Mouse (Mus musculus): Measurements from ENCODE around the gene Cxcr4. TPM values are rescaled to one million over a fixed set of nuclear protein-coding genes. Genes with fewer than 3 reads are reported as not detected.

Gene Cxcr4
- total and polyA plus RNA-seq, 2 experiments from 2014 or later = 1.0 to 15.7 TPM

DNA sequence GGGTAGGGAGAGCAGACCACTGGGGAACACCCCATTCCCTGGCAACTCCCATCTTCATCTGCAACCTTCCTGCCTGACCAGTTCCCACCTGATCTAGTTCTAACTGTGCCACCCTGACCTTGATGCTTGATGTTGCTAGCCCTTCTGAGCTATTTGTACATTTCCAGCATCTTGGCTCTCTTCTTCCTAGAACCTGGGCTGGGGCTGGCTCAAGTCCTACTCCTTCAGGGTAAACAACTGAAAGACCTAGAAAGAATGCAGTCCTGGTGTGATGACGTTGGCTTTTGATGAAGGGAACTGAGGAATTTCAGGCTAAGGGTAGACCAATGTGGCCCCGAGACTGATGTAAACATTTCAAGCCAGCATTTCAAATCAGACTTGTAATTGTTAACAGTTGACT, 24.5 kb upstream of the Cxcr4 start:
- Histone ChIP-seq H3K36me3 (replicated peaks; ENCODE audit: control insufficient read depth, insufficient read depth, low read length) (no peaks in the 10 kb centered on the region), H3K27me3 (ENCODE audit: control insufficient read depth, insufficient read depth, low read length) (no peaks in the 10 kb centered on the region), H3K4me2 (ENCODE audit: low read depth, low read length) (no peak overlapping the region), H3K4me1 (ENCODE audit: control insufficient read depth, insufficient read depth) (peaks cover 12% of the 10 kb centered on the region; the same call in 1 of the 2 replicates), H3K4me3 (ENCODE audit: low read depth, low read length) (no peak overlapping the region), H3K9me3 (replicated peaks; ENCODE audit: control insufficient read depth, low read length) (no peaks in the 10 kb centered on the region), H3K9ac (replicated peaks; ENCODE audit: low read depth, low read length) (no peak overlapping the region), H3K27ac (ENCODE audit: low read depth) (no peak overlapping the region)
- DNase-seq (ENCODE audit: low spot score) (no peak), ATAC-seq (ENCODE audit: insufficient read depth, low read depth) (no peak)
- no peak for TF ChIP-seq CTCF (IDR thresholded peaks at IDR 0.05; ENCODE audit: low read depth)
- no peak for TF ChIP-seq EP300 (IDR thresholded peaks at IDR 0.05; ENCODE audit: low read depth)
- WGBS = 54% methylated on average over 2 of the region's 2 CpGs

DNA sequence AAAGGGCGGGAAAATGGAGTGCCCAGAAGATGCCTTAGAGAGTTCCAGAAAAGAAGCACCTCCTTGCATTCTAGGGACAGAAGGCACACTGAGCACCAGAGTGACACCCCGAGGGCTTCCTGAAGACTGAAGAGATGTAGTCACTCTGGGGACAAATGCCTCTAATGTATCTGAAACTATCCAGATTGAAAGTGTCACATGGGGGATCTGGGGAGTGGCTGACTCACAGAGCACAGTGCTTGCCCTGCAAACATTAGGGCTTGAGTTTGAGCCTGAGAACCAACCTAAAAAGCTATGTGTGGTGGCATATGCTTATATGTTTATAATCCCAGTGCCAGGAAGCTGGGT, 23.3 kb upstream of the Cxcr4 start:
- ATAC-seq (ENCODE audit: insufficient read depth, low read depth) (no peak), DNase-seq (ENCODE audit: low spot score) (no peak)
- no peaks in the 10 kb centered on the region for H3K36me3 ChIP-seq (replicated peaks; ENCODE audit: control insufficient read depth, insufficient read depth, low read length)
- no peak for TF ChIP-seq EP300 (IDR thresholded peaks at IDR 0.05; ENCODE audit: low read depth)
- TF ChIP-seq CTCF (IDR thresholded peaks at IDR 0.05; ENCODE audit: low read depth) = no peak
- no peak overlapping the region for H3K4me2 ChIP-seq (ENCODE audit: low read depth, low read length)
- no peak overlapping the region for H3K27ac ChIP-seq (ENCODE audit: low read depth)
- 73% methylated on average over 2 of the region's 2 CpGs for WGBS
- no peaks in the 10 kb centered on the region for H3K9me3 ChIP-seq (replicated peaks; ENCODE audit: control insufficient read depth, low read length)
- H3K27me3 ChIP-seq (ENCODE audit: control insufficient read depth, insufficient read depth, low read length) = no peaks in the 10 kb centered on the region
- peaks cover 12% of the 10 kb centered on the region; the same call in 1 of the 2 replicates for H3K4me1 ChIP-seq (ENCODE audit: control insufficient read depth, insufficient read depth)
- H3K4me3 ChIP-seq (ENCODE audit: low read depth, low read length) = no peak overlapping the region
- no peak overlapping the region for H3K9ac ChIP-seq (replicated peaks; ENCODE audit: low read depth, low read length)

DNA sequence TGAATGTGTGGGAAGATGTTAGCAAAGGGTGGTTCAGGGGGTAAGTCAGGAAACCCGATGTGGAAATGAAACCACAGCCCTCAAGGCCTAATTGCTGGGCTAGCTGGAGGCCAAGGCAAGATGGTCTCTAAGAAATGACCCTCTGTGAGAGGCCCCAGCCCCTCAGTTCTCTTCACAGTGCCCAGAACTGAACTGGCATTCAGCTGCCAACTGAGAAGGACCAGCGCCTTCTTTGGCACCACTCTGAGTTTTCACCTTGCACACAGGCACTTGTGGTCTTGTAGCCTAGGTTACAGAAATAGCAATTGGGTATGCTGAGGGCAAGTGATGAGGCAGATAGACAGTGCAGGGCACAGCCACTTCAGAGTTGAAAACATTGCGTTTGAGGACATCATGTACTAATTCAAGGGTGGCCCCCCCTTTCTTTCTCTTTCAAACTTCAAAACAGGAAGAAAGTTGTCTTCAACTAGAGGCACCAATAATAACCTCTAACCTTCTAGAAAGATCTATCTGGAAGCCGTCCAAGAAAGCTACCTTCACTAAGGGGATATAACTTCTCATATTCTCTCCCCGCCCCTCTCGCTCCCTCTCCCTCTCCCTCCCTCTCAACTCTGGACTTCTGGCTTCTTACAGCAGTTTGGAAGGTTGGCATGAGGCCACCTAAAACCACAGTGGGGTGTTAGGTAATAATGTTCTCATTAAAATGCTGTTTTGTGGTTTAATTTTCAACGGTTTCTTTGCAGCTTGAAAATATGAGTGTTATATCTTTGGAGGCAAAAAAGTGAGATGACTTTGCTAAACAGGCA, 22.8 kb upstream of the Cxcr4 start:
- 51% methylated on average over 7 of the region's 7 CpGs for WGBS
- DNase-seq (ENCODE audit: low spot score) (no peak), ATAC-seq (ENCODE audit: insufficient read depth, low read depth) (peak; percentile 41; the same call in 1 of the 2 replicates)
- H3K27ac ChIP-seq (ENCODE audit: low read depth) = no peak overlapping the region
- H3K4me3 ChIP-seq (ENCODE audit: low read depth, low read length) = no peak overlapping the region
- no peaks in the 10 kb centered on the region for H3K9me3 ChIP-seq (replicated peaks; ENCODE audit: control insufficient read depth, low read length)
- H3K9ac ChIP-seq (replicated peaks; ENCODE audit: low read depth, low read length) = no peak overlapping the region
- no peaks in the 10 kb centered on the region for H3K27me3 ChIP-seq (ENCODE audit: control insufficient read depth, insufficient read depth, low read length)
- no peak overlapping the region for H3K4me2 ChIP-seq (ENCODE audit: low read depth, low read length)
- H3K4me1 ChIP-seq (ENCODE audit: control insufficient read depth, insufficient read depth) = peaks cover 12% of the 10 kb centered on the region; the same call in 1 of the 2 replicates
- TF ChIP-seq CTCF (IDR thresholded peaks at IDR 0.05; ENCODE audit: low read depth) = no peak
- TF ChIP-seq EP300 (IDR thresholded peaks at IDR 0.05; ENCODE audit: low read depth) = no peak
- no peaks in the 10 kb centered on the region for H3K36me3 ChIP-seq (replicated peaks; ENCODE audit: control insufficient read depth, insufficient read depth, low read length)

DNA sequence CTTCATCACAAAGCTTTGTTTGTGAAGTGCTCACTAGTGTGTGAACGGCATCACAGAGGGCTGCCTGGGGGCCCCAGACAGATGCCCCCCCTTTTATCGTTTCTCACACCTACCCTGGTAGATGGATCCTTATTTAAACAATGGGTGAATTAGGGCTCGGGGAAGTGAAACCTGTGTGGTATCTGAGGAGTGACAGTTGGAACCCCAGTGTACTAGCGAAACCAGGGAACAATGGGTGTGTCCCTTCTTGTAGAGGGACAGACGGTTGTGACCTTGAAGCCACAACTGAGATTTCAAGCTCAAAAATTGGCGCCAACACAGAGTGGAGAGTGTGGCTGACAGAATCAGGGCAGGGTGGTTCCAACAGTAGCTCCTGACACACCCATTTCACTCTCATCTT, 16.0 kb upstream of the Cxcr4 start:
- Histone ChIP-seq H3K36me3 (replicated peaks; ENCODE audit: control insufficient read depth, insufficient read depth, low read length) (no peaks in the 10 kb centered on the region), H3K27me3 (ENCODE audit: control insufficient read depth, insufficient read depth, low read length) (no peaks in the 10 kb centered on the region), H3K9me3 (replicated peaks; ENCODE audit: control insufficient read depth, low read length) (no peaks in the 10 kb centered on the region), H3K4me3 (ENCODE audit: low read depth, low read length) (no peak overlapping the region), H3K27ac (ENCODE audit: low read depth) (no peak overlapping the region), H3K9ac (replicated peaks; ENCODE audit: low read depth, low read length) (no peak overlapping the region), H3K4me1 (ENCODE audit: control insufficient read depth, insufficient read depth) (no peaks in the 10 kb centered on the region), H3K4me2 (ENCODE audit: low read depth, low read length) (no peak overlapping the region)
- DNase-seq (ENCODE audit: low spot score) = no peak
- WGBS = 39% methylated on average over 6 of the region's 6 CpGs
- TF ChIP-seq EP300 (IDR thresholded peaks at IDR 0.05; ENCODE audit: low read depth) (no peak), CTCF (IDR thresholded peaks at IDR 0.05; ENCODE audit: low read depth) (no peak)
- ATAC-seq (ENCODE audit: insufficient read depth, low read depth) = no peak

DNA sequence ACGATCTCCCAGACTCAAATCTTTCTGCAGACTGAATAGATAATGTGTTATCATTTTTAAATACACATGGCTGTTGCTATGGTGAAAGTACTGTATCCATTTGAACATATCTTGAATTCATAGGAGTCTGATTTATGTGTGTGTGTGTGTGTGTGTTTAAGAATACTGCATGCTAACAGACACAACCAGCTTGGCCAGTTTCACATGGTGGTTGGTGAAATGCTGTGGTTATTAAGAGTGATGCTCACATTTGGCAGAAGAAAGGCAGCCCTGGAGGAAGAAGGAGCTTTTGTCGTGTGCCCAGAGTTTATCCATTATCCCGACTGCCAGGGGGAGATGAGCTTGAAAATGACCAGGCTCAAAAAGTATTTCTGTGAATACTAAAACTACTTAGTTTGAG, 15.3 kb upstream of the Cxcr4 start:
- WGBS = 55% methylated on average over 3 of the region's 3 CpGs
- DNase-seq (ENCODE audit: low spot score) (no peak), ATAC-seq (ENCODE audit: insufficient read depth, low read depth) (no peak)
- Histone ChIP-seq H3K9me3 (replicated peaks; ENCODE audit: control insufficient read depth, low read length) (no peaks in the 10 kb centered on the region), H3K36me3 (replicated peaks; ENCODE audit: control insufficient read depth, insufficient read depth, low read length) (no peaks in the 10 kb centered on the region), H3K9ac (replicated peaks; ENCODE audit: low read depth, low read length) (no peak overlapping the region), H3K4me3 (ENCODE audit: low read depth, low read length) (no peak overlapping the region), H3K27me3 (ENCODE audit: control insufficient read depth, insufficient read depth, low read length) (no peaks in the 10 kb centered on the region), H3K27ac (ENCODE audit: low read depth) (no peak overlapping the region), H3K4me1 (ENCODE audit: control insufficient read depth, insufficient read depth) (no peaks in the 10 kb centered on the region), H3K4me2 (ENCODE audit: low read depth, low read length) (no peak overlapping the region)
- TF ChIP-seq CTCF (IDR thresholded peaks at IDR 0.05; ENCODE audit: low read depth) (no peak), EP300 (IDR thresholded peaks at IDR 0.05; ENCODE audit: low read depth) (no peak)

DNA sequence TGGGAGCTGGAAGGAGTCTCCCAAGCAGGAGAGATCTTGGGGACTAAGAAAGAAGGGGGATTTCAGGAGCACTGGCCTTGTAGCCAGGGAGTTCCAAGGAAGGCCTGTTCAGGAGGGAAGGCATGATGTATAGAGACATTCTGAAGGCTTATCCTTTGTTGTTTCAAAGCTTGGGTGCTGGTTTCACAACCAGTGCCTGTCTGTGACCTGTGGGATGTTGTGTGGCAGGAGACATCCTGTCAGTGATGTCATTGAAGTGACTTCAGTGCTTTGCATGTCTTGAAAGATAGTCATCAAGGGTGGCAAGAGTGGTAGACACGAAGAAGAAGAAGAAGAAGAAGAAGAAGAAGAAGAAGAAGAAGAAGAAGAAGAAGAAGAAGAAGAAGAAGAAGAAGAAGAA, 13.7 kb upstream of the Cxcr4 start:
- WGBS = 75% methylated on average over 1 of the region's 1 CpGs
- Histone ChIP-seq H3K4me3 (ENCODE audit: low read depth, low read length) (no peak overlapping the region), H3K9ac (replicated peaks; ENCODE audit: low read depth, low read length) (no peak overlapping the region), H3K9me3 (replicated peaks; ENCODE audit: control insufficient read depth, low read length) (no peaks in the 10 kb centered on the region), H3K36me3 (replicated peaks; ENCODE audit: control insufficient read depth, insufficient read depth, low read length) (no peaks in the 10 kb centered on the region), H3K4me2 (ENCODE audit: low read depth, low read length) (no peak overlapping the region), H3K27ac (ENCODE audit: low read depth) (no peak overlapping the region), H3K27me3 (ENCODE audit: control insufficient read depth, insufficient read depth, low read length) (no peaks in the 10 kb centered on the region), H3K4me1 (ENCODE audit: control insufficient read depth, insufficient read depth) (no peaks in the 10 kb centered on the region)
- no peak for ATAC-seq (ENCODE audit: insufficient read depth, low read depth)
- TF ChIP-seq EP300 (IDR thresholded peaks at IDR 0.05; ENCODE audit: low read depth) = no peak
- no peak for TF ChIP-seq CTCF (IDR thresholded peaks at IDR 0.05; ENCODE audit: low read depth)
- DNase-seq (ENCODE audit: low spot score) = no peak

All from heart, postnatal 0 days (tissue).